Mouse (Mus musculus): ENCODE results near the gene Ptgs2. TPM values are rescaled to one million over a fixed set of nuclear protein-coding genes. Genes with fewer than 3 reads are reported as not detected.

The Ptgs2 gene
- polyA plus RNA-seq, 1 experiment from 2014 or later = 0.32 TPM

GRCm38 (mm10) chr1:150109591-150109990 is 9.8 kb downstream of the Ptgs2 start:
- Histone ChIP-seq H3K4me1 (no peaks in the 10 kb centered on the region), H3K4me2 (no peak overlapping the region), H3K27ac (no peak overlapping the region), H3K36me3 (no peaks in the 10 kb centered on the region), H3K9me3 (no peaks in the 10 kb centered on the region), H3K4me3 (replicated peaks) (no peak overlapping the region), H3K27me3 (replicated peaks) (no peaks in the 10 kb centered on the region), H3K9ac (no peak overlapping the region)
- ATAC-seq (ENCODE audit: insufficient read depth, low FRiP score, low read depth) = no peak
- 75% methylated on average over 2 of the region's 2 CpGs for whole genome bisulfite sequencing

DNA sequence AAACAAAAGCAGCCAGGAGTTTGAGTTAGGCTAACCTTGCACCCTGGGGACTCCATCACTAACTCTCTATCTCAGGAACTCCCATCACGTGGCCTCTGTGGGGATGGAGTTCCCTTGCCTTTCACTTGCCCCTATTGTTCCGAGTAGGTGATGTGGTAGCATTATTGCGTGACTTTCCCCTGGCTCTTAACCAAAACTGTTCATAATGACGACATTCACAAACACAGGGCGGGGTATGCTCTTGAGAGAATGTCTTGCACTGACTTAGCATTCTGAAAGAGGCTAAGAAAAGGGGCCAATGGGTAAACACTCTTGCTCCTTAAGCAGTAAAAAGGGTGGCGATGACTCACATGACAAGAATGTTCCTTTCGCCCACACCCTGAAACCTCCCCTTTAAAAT is 15.5 kb downstream of the Ptgs2 start:
- peak; percentile 43; the same call in 1 of the 2 replicates for ATAC-seq (ENCODE audit: insufficient read depth, low FRiP score, low read depth)
- H3K36me3 ChIP-seq = no peaks in the 10 kb centered on the region
- no peak overlapping the region for H3K4me3 ChIP-seq (replicated peaks)
- WGBS = 55% methylated on average over 7 of the region's 7 CpGs
- no peaks in the 10 kb centered on the region for H3K27me3 ChIP-seq (replicated peaks)
- H3K4me2 ChIP-seq = no peak overlapping the region
- H3K9ac ChIP-seq = no peak overlapping the region
- H3K4me1 ChIP-seq = no peaks in the 10 kb centered on the region
- no peaks in the 10 kb centered on the region for H3K9me3 ChIP-seq
- no peak overlapping the region for H3K27ac ChIP-seq

DNA sequence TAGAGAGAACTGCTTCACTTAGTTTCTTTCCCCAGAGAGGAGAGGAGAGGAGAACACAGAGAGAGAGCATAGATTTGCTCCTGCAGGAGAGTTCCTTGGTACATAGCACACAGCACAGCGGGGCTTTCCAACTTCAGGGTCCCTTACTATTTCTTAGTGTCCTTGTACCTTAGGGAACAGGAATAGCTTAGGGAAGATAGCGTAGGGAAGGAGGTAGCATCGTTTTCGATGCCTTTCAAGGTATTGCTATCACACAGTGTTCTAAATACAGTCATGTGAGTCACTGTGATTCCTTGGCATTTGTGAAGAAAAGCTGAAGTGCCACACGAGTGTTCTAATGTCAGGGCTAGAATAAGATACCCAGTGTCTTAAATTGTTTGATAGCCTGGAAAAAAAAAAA is 18.5 kb downstream of the Ptgs2 start:
- WGBS = 81% methylated on average over 5 of the region's 5 CpGs
- H3K27me3 ChIP-seq (replicated peaks) = no peaks in the 10 kb centered on the region
- H3K4me1 ChIP-seq = no peaks in the 10 kb centered on the region
- no peak overlapping the region for H3K9ac ChIP-seq
- H3K4me2 ChIP-seq = no peak overlapping the region
- no peak overlapping the region for H3K27ac ChIP-seq
- H3K9me3 ChIP-seq = no peaks in the 10 kb centered on the region
- no peaks in the 10 kb centered on the region for H3K36me3 ChIP-seq
- ATAC-seq (ENCODE audit: insufficient read depth, low FRiP score, low read depth) = no peak
- H3K4me3 ChIP-seq (replicated peaks) = no peak overlapping the region

DNA sequence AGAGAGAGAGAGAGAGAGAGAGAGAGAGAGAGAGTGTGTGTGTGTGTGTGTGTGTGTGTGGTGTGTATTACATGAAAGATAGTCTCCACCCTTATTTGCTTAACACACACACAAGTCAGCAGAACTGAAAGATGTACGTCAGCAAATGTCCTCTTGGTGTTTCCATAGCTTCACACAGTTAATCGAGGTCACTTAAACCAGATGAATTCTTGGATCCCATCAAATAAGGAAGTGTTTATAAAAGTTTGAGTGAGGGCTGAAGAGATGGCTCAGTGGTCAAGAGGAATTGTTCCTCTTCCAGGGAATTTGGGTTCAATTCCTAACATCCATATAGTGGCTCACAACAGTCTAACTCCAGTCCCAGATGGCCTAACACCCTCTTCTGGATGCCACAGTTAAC is 25.7 kb downstream of the Ptgs2 start:
- H3K36me3 ChIP-seq = no peaks in the 10 kb centered on the region
- no peaks in the 10 kb centered on the region for H3K27me3 ChIP-seq (replicated peaks)
- no peak overlapping the region for H3K9ac ChIP-seq
- H3K9me3 ChIP-seq = no peaks in the 10 kb centered on the region
- no peak overlapping the region for H3K4me2 ChIP-seq
- WGBS = 79% methylated on average over 2 of the region's 2 CpGs
- H3K27ac ChIP-seq = no peak overlapping the region
- H3K4me1 ChIP-seq = no peaks in the 10 kb centered on the region
- H3K4me3 ChIP-seq (replicated peaks) = no peak overlapping the region
- ATAC-seq (ENCODE audit: insufficient read depth, low FRiP score, low read depth) = no peak

GRCm38 (mm10) chr1:150130070-150130469 is 30.2 kb downstream of the Ptgs2 start:
- Histone ChIP-seq H3K4me2 (no peak overlapping the region), H3K4me1 (no peaks in the 10 kb centered on the region), H3K27ac (no peak overlapping the region), H3K9ac (no peak overlapping the region), H3K27me3 (replicated peaks) (no peaks in the 10 kb centered on the region), H3K9me3 (no peaks in the 10 kb centered on the region), H3K4me3 (replicated peaks) (no peak overlapping the region), H3K36me3 (no peaks in the 10 kb centered on the region)
- WGBS = 76% methylated on average over 6 of the region's 6 CpGs
- no peak for ATAC-seq (ENCODE audit: insufficient read depth, low FRiP score, low read depth)

DNA sequence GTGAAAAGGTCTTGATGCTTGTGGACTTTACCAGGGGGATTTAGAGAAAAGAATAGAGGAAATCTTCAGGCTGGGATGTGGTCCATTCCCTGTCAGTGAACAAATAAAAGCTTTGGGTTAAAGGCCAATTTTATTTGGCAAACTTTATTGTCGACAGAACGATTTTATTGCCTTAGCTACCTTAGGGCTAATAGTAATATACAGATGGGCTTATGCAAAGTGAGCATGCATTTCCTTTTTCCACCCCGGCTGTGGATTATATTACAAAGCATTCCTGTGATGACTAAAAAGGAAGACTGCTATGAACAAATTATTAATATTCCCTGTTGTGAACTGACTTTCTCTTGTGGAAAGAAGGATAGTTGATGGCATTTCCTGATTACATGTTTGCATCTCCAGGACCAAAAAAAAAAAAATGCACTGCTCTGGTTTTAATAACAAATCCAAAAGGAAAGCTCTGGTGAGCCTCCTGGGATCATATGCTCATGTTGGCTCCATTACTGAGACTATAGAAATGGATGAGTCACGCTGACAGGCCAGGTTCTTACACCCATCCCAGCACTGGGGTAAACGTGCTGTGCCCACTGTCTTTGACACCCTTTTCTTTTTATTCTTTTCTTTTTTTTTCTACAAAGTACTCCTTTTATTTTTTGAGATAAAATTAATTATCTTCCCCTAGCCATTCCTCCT is 30.9 kb downstream of the Ptgs2 start:
- Histone ChIP-seq H3K27me3 (replicated peaks) (no peaks in the 10 kb centered on the region), H3K27ac (no peak overlapping the region), H3K9me3 (no peaks in the 10 kb centered on the region), H3K4me3 (replicated peaks) (no peak overlapping the region), H3K4me2 (no peak overlapping the region), H3K9ac (no peak overlapping the region), H3K4me1 (no peaks in the 10 kb centered on the region), H3K36me3 (no peaks in the 10 kb centered on the region)
- no peak for ATAC-seq (ENCODE audit: insufficient read depth, low FRiP score, low read depth)
- 63% methylated on average over 5 of the region's 5 CpGs for WGBS

- no peaks in the 10 kb centered on the region for H3K36me3 ChIP-seq
- H3K4me2 ChIP-seq = no peak overlapping the region
- no peak overlapping the region for H3K4me3 ChIP-seq (replicated peaks)
- H3K27ac ChIP-seq = no peak overlapping the region
- no peak for ATAC-seq (ENCODE audit: insufficient read depth, low FRiP score, low read depth)
- H3K9ac ChIP-seq = no peak overlapping the region
- no peaks in the 10 kb centered on the region for H3K9me3 ChIP-seq
- H3K4me1 ChIP-seq = no peaks in the 10 kb centered on the region
- no peaks in the 10 kb centered on the region for H3K27me3 ChIP-seq (replicated peaks)
These were observed 35.5 kb downstream of the Ptgs2 start for GRCm38 (mm10) chr1:150135350-150135749.

DNA sequence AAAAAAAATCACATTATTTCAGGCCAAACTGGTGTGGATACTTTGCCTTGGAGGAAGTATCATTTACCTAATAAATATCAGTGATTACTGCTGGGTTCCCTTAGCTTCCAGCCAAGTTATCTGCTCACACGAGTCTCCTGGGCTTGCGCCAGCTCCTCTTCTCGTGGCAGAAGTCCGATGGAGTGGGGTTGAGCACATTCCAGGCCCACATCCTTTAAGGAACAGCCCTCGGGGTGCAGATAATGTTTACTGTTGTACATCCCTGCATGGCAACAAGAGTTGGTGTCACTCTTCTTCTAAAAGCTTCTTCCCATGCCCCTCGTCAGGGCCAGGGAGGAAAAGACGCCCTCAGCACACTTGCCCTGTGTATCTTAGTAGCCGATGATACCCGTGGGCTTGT is 39.9 kb downstream of the Ptgs2 start:
- Histone ChIP-seq H3K4me2 (no peak overlapping the region), H3K36me3 (no peaks in the 10 kb centered on the region), H3K27ac (no peak overlapping the region), H3K4me3 (replicated peaks) (no peak overlapping the region), H3K9ac (no peak overlapping the region), H3K9me3 (no peaks in the 10 kb centered on the region), H3K27me3 (replicated peaks) (no peaks in the 10 kb centered on the region), H3K4me1 (no peaks in the 10 kb centered on the region)
- 65% methylated on average over 9 of the region's 9 CpGs for WGBS
- ATAC-seq (ENCODE audit: insufficient read depth, low FRiP score, low read depth) = no peak

DNA sequence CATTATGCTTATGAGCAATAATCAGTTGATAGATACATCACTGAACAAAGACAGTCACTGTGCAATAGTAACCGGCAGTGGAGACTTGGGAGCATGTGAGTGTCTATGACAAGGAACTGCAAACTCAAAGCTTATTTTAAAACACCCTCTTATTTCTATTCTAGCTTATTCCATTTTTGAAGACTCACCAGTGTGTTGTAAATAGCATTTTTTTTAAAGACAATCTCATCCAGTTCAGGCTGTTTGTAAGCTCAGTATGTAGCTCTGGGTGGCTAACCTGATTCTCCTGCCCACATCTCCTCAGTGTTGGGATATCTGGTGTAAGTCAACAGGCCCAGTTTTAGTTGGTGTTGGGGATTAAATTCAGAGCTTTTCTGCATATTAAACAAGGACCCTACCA is 42.1 kb downstream of the Ptgs2 start:
- no peak overlapping the region for H3K27ac ChIP-seq
- no peak for ATAC-seq (ENCODE audit: insufficient read depth, low FRiP score, low read depth)
- no peaks in the 10 kb centered on the region for H3K9me3 ChIP-seq
- no peak overlapping the region for H3K4me2 ChIP-seq
- H3K9ac ChIP-seq = no peak overlapping the region
- H3K27me3 ChIP-seq (replicated peaks) = no peaks in the 10 kb centered on the region
- H3K4me3 ChIP-seq (replicated peaks) = no peak overlapping the region
- no peaks in the 10 kb centered on the region for H3K4me1 ChIP-seq
- 81% methylated on average over 1 of the region's 1 CpGs for WGBS
- no peaks in the 10 kb centered on the region for H3K36me3 ChIP-seq

- ATAC-seq (ENCODE audit: insufficient read depth, low FRiP score, low read depth) = no peak
- Histone ChIP-seq H3K4me2 (no peak overlapping the region), H3K27me3 (replicated peaks) (no peaks in the 10 kb centered on the region), H3K9ac (no peak overlapping the region), H3K9me3 (no peaks in the 10 kb centered on the region), H3K27ac (no peak overlapping the region), H3K4me3 (replicated peaks) (no peak overlapping the region), H3K4me1 (no peaks in the 10 kb centered on the region), H3K36me3 (no peaks in the 10 kb centered on the region)
- whole genome bisulfite sequencing = 68% methylated on average over 1 of the region's 1 CpGs
These were observed 43.7 kb downstream of the Ptgs2 start for GRCm38 (mm10) chr1:150143578-150143977.

DNA sequence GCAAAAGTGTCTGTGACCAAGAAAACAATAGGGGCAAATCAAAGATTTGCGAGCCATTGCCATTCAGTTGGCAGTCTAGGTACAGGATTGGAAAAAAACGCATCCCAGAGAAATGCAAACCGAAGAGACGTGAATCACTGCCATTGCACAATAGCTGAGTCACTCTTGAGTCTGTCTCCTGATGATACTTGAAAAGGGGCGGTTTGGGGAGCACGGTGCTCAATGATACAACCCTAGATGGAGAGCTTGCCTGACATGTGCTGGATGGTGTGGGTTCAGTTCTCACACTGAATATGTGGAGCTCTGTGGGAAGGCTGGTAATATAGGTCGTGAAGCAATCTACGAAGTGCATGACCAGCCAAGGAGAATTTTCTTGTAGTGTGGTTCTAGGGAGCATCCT is 45.2 kb downstream of the Ptgs2 start:
- Histone ChIP-seq H3K4me3 (replicated peaks) (no peak overlapping the region), H3K4me1 (no peaks in the 10 kb centered on the region), H3K4me2 (no peak overlapping the region), H3K9me3 (no peaks in the 10 kb centered on the region), H3K36me3 (no peaks in the 10 kb centered on the region), H3K9ac (no peak overlapping the region), H3K27me3 (replicated peaks) (no peaks in the 10 kb centered on the region), H3K27ac (no peak overlapping the region)
- ATAC-seq (ENCODE audit: insufficient read depth, low FRiP score, low read depth) = no peak
- 83% methylated on average over 8 of the region's 8 CpGs for WGBS

DNA sequence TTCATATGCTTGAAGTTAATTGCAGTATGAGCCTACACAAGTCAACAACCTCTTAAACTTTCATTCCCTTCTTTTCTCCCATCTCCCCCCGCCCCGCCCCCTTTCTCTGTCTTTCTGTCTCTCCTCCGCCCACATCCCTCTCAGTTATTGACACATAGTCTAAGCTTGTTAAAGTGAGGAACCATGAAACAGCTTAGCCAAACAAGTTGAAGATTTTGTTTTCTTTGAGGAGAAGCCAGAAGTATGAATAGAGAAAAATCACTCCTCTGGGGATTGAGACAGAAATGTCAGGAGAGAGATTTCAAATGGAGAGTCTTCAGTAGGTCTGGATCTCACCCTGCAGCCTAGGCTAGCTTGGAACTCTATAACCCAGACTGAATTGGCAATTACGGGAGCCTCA is 47.4 kb downstream of the Ptgs2 start:
- H3K9me3 ChIP-seq = no peaks in the 10 kb centered on the region
- no peaks in the 10 kb centered on the region for H3K27me3 ChIP-seq (replicated peaks)
- ATAC-seq (ENCODE audit: insufficient read depth, low FRiP score, low read depth) = no peak
- H3K4me1 ChIP-seq = no peaks in the 10 kb centered on the region
- H3K4me3 ChIP-seq (replicated peaks) = no peak overlapping the region
- no peak overlapping the region for H3K4me2 ChIP-seq
- 79% methylated on average over 4 of the region's 4 CpGs for WGBS
- no peaks in the 10 kb centered on the region for H3K36me3 ChIP-seq
- H3K27ac ChIP-seq = no peak overlapping the region
- H3K9ac ChIP-seq = no peak overlapping the region

- H3K4me1 ChIP-seq = no peaks in the 10 kb centered on the region
- H3K36me3 ChIP-seq = no peaks in the 10 kb centered on the region
- no peak for ATAC-seq (ENCODE audit: insufficient read depth, low FRiP score, low read depth)
- H3K27ac ChIP-seq = no peak overlapping the region
- H3K4me2 ChIP-seq = no peak overlapping the region
- WGBS = 70% methylated on average over 3 of the region's 3 CpGs
- H3K9ac ChIP-seq = no peak overlapping the region
- H3K9me3 ChIP-seq = no peaks in the 10 kb centered on the region
- no peaks in the 10 kb centered on the region for H3K27me3 ChIP-seq (replicated peaks)
- H3K4me3 ChIP-seq (replicated peaks) = no peak overlapping the region
These were observed 51.6 kb downstream of the Ptgs2 start for GRCm38 (mm10) chr1:150151411-150151810.
